Mouse (Mus musculus) limb, embryonic 12.5 days (tissue): ENCODE data around the gene U2af1l4. TPM values are rescaled to one million over a fixed set of nuclear protein-coding genes. Genes with fewer than 3 reads are reported as not detected.

Source experiments
- ATAC-seq: fragments of 200-750 bp; cut with Nextera tagmentation; 2 replicates; pipeline ENCODE4 v1.8.0; 2017; ENCODE audit warnings: low read depth, moderate TSS enrichment; ENCODE audit not compliant: insufficient number of reproducible peaks, insufficient read depth, low FRiP score, low TSS enrichment
- H3K27ac ChIP-seq: fragments of 300-500 bp; sonication (generic); 2 replicates; pipeline ENCODE4 v1.5.1; 2016; ENCODE audit warnings: mild to moderate bottlenecking, moderate library complexity
- H3K27me3 ChIP-seq: fragments of 300-500 bp; sonication (generic); 2 replicates; pipeline ENCODE4 v1.6.1; 2016; ENCODE audit warnings: mild to moderate bottlenecking, moderate library complexity
- H3K36me3 ChIP-seq: fragments of 300-500 bp; sonication (generic); 2 replicates; pipeline ENCODE4 v1.6.1; 2016; ENCODE audit warnings: mild to moderate bottlenecking, moderate library complexity
- H3K4me1 ChIP-seq: fragments of 300-500 bp; sonication (generic); replicated peaks from 2 replicates; pipeline ENCODE4 v1.6.1; 2016
- H3K4me2 ChIP-seq: fragments of 300-500 bp; sonication (generic); 2 replicates; pipeline ENCODE4 v1.6.1; 2016; ENCODE audit warnings: mild to moderate bottlenecking, moderate library complexity
- H3K4me3 ChIP-seq: fragments of 300-500 bp; sonication (generic); replicated peaks from 2 replicates; pipeline ENCODE4 v1.5.1; 2016; ENCODE audit warnings: mild to moderate bottlenecking
- H3K9ac ChIP-seq: fragments of 300-500 bp; sonication (generic); replicated peaks from 2 replicates; pipeline ENCODE4 v1.6.1; 2016; ENCODE audit warnings: mild to moderate bottlenecking, moderate library complexity
- H3K9me3 ChIP-seq: fragments of 300-500 bp; sonication (generic); 2 replicates; pipeline ENCODE4 v1.6.1; 2016; ENCODE audit warnings: mild to moderate bottlenecking, moderate library complexity
- WGBS: fragments of 180-500 bp; shearing (Covaris S2); methylation state at CpG from one replicate; pipeline ENCODE4 v1.1.7; 2016; 5-methylcytosine and 5-hydroxymethylcytosine counted together
- polyA plus RNA-seq: library from polyadenylated mRNA; unstranded; fragments of >200 nt; fragmentation: Nextera tagmentation; extraction: Ambion mirVana; gene quantifications from 2 replicates; pipeline ENCODE4 v1.2.1, GENCODE M21; 2016

U2af1l4 gene
- 87.8 and 89.9 TPM in 2 replicates for polyA plus RNA-seq

DNA sequence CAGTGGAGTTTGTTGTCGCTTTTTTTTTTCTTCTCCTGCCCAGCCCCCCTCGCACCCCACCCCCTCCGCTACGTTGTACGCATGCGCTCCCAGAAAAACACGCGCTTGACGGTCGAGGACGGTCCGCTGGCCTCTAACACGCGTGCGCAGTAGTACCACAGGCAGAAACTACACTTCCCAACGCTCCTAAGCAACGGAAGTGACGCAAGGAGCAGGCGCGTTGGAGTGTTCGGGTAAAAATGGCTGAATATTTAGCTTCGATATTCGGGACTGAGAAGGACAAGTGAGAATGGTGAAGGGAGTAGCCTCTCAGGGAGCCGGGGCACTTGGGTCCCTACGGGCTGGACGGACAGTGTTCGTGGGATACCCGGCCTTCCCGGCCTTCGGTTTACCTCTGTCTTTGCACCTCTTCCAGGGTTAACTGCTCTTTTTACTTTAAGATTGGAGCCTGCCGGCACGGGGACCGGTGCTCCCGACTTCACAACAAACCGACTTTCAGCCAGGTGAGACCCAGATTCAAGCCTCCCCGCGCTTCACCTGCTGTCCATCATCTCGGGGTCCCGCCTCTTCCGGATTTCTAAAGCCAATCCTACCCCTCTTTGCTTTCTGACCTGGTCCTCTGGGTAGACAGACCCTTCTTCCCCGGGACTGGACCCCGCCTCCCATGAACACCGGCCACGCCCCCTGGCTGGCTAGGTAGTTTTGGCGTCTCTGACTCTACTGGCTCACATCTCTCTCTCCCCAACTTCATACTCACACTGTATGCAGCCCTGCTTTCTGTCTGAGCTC, at the start of gene U2af1l4, which contains the start of the genes Gm49396 and Psenen:
U2af1l4 (plus strand) TSS at position 185 of the 789 bp plus-strand sequence.
Gm49396 (plus strand) TSS at position 228 of the 789 bp plus-strand sequence.
Psenen (minus strand) TSS at position 511 of the 789 bp plus-strand sequence.
- Histone ChIP-seq H3K4me1 (peaks cover 22% of the 10 kb centered on the region), H3K4me3 (peak within 1 kb of the TSS; percentile 75), H3K27ac (peak within 1 kb of the TSS; percentile 96), H3K36me3 (peaks cover 32% of the 10 kb centered on the region), H3K4me2 (peak within 1 kb of the TSS; percentile 71), H3K9ac (peak within 1 kb of the TSS; percentile 77), H3K9me3 (no peaks in the 10 kb centered on the region), H3K27me3 (no peaks in the 10 kb centered on the region)
- under 1% methylated on average over 45 of the region's 45 CpGs for WGBS
- peak; percentile 80 for ATAC-seq

DNA sequence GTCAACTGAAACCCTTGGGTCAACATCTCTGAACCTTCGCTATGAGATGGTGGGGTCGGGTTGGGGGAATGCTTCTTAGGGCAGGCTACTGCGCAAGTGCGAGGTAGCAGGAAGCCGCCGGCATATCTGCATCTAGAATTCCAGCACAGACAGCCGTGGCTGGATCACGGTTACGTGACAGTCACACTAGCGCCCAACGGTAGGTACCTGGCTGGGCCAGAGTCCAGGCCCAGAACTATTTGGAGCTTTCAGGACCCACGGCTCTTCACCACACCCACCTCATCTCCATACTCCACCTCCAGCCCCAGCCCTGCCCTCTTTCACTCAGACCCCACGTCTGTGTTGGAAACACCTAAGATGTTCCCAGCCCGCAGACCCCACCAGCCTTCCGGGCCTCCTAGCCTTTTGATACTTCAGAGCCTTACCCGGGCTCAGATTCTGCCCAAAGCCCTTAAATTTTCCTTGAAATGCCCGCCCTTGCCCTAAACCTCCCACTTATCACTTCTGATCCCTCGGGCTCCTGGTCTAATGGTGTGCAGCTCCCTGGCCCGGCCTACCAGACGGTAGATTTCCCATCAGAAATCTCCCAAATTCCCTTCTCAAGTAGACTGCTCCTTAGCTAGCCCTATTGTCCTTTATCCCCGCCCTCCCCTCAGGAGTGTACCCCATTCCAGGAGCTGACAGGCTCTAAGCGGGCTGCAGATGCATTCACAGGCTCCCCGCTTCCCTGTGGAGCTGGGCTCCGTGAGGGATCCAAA, 47.9 kb upstream of the U2af1l4 start:
- WGBS = 54% methylated on average over 24 of the region's 24 CpGs
- no peaks in the 10 kb centered on the region for H3K27me3 ChIP-seq
- no peak overlapping the region for H3K9ac ChIP-seq
- H3K4me1 ChIP-seq = no peaks in the 10 kb centered on the region
- no peak for ATAC-seq
- no peak overlapping the region for H3K4me2 ChIP-seq
- no peak overlapping the region for H3K4me3 ChIP-seq
- no peaks in the 10 kb centered on the region for H3K36me3 ChIP-seq
- H3K27ac ChIP-seq = no peak overlapping the region
- no peaks in the 10 kb centered on the region for H3K9me3 ChIP-seq

DNA sequence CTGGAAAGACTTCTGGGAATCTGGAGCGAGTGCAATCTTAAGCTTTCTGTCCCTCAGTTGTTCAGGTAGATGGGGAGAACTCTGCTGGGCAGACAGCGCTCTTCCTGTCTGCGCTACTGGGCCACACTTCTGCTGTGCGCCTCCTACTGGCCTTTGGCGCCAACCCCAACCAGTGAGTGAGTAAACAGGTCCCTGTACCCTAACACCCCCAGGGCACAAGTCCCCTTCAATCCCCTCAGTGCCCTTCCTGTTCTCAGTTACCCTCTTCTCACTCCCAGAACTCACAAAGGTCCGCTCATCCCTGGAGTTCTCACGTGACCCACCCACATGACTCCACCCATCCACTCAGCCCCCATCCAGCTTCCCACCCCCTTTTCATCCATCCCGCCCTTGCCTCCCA, 44.8 kb upstream of the U2af1l4 start:
- ATAC-seq = no peak
- Histone ChIP-seq H3K4me2 (no peak overlapping the region), H3K27me3 (no peaks in the 10 kb centered on the region), H3K9me3 (no peaks in the 10 kb centered on the region), H3K9ac (no peak overlapping the region), H3K4me3 (no peak overlapping the region), H3K4me1 (no peaks in the 10 kb centered on the region), H3K36me3 (peaks cover 9% of the 10 kb centered on the region), H3K27ac (no peak overlapping the region)
- 40% methylated on average over 8 of the region's 8 CpGs for WGBS

DNA sequence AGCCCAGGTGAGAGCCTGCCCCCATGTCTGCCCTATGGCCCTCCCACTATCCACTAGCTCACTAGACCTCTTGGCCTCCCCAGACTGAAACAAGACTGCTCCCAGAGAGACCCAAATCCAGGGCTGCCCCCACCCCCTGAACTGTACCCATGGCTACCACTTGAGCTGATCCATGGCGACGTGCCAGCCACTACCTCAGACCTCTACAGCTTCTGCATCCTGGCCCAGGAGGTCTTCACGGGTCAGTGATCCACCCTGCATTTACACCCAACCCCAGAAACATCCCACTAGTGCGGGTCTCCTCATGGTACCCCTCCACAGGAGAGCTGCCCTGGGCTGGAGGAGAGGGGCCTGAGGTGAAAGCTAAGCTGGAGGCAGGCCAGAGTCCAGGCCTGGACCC, 42.7 kb upstream of the U2af1l4 start:
- Histone ChIP-seq H3K4me2 (no peak overlapping the region), H3K9me3 (no peaks in the 10 kb centered on the region), H3K27me3 (no peaks in the 10 kb centered on the region), H3K9ac (no peak overlapping the region), H3K4me3 (no peak overlapping the region), H3K36me3 (peaks cover 29% of the 10 kb centered on the region), H3K4me1 (no peaks in the 10 kb centered on the region), H3K27ac (no peak overlapping the region)
- 0 out of 2 replicates have a peak, but pooled peaks have one; percentile 32 for ATAC-seq
- WGBS = 89% methylated on average over 4 of the region's 4 CpGs

DNA sequence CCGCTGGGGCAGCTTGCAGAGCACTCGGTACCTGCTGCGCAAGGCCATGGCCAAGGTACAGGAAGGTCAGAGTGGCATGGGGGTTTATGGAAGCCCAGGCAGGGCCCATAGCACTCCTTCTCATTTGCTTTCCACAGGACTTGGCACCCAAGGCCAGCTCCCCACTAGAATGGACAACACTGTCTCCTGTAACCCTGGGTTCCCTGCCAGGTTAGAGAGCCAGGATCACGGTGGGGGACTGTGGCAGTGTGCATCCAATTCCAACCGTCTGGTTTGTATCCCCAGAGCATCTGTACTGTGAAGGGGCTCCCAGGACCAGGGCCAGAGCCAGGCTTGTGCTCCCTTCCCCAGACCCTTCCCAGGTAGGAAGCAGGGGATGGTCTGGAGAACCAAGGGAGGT, 42.2 kb upstream of the U2af1l4 start:
- 79% methylated on average over 5 of the region's 5 CpGs for WGBS
- H3K4me1 ChIP-seq = 0 out of 2 replicates have a peak, but pooled peaks cover 2% of the 10 kb centered on the region

DNA sequence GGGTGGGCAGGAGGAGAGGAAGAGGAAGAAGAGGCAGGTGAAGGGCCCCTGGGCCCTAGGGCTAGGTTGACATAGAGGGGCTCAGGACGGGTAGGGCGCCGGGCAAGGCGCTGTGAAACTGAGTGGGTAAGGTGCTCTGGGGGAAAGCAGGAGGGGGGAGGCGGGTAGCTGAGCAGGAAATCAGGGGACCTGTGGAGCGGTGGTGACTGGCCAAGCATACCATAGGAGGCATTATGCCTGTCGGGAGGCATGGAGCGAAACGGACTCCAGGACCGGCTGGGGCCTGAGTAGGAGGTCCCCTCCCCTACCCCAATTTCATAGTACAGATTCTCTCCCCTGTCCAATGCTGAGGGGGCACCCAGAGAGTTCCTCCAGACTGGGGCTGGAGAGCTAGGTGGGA, 40.2 kb upstream of the U2af1l4 start:
- WGBS = 78% methylated on average over 9 of the region's 10 CpGs
- peaks cover 14% of the 10 kb centered on the region for H3K4me1 ChIP-seq
- no peak overlapping the region for H3K4me2 ChIP-seq
- no peak overlapping the region for H3K9ac ChIP-seq
- H3K27me3 ChIP-seq = no peaks in the 10 kb centered on the region
- H3K4me3 ChIP-seq = no peak overlapping the region
- no peak for ATAC-seq
- H3K36me3 ChIP-seq = peaks cover 54% of the 10 kb centered on the region
- H3K9me3 ChIP-seq = no peaks in the 10 kb centered on the region
- H3K27ac ChIP-seq = no peak overlapping the region

More for the DNA sequence above, 42.2 kb upstream of the U2af1l4 start:
- ATAC-seq = no peak
- no peaks in the 10 kb centered on the region for H3K27me3 ChIP-seq
- H3K36me3 ChIP-seq = peaks cover 34% of the 10 kb centered on the region
- H3K9ac ChIP-seq = no peak overlapping the region
- no peaks in the 10 kb centered on the region for H3K9me3 ChIP-seq
- H3K4me3 ChIP-seq = no peak overlapping the region
- H3K27ac ChIP-seq = no peak overlapping the region
- no peak overlapping the region for H3K4me2 ChIP-seq

DNA sequence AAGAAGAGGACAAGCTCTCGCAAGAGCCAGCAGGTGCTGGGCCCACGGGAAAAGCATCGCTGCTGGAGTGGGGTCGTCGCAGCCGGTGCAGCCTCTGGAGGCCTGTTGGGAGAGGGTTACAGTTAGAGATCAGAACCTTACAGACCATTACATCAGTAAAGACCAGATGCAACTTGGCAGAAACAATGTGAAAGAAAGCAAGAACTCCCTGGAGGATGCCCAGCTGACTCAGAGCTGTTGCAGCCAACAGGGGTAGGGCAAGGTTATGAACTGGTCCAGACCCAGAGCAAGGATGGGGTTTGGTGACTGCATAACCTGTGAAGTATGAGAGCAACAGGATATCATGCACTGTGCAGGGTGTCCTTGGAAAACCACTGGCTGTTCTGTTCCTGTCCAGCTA, 38.6 kb upstream of the U2af1l4 start:
- Histone ChIP-seq H3K36me3 (peaks cover 70% of the 10 kb centered on the region), H3K4me2 (no peak overlapping the region), H3K27me3 (no peaks in the 10 kb centered on the region), H3K4me1 (peaks cover 14% of the 10 kb centered on the region), H3K27ac (no peak overlapping the region), H3K9me3 (no peaks in the 10 kb centered on the region), H3K9ac (no peak overlapping the region), H3K4me3 (no peak overlapping the region)
- WGBS = 80% methylated on average over 6 of the region's 6 CpGs
- ATAC-seq = no peak

DNA sequence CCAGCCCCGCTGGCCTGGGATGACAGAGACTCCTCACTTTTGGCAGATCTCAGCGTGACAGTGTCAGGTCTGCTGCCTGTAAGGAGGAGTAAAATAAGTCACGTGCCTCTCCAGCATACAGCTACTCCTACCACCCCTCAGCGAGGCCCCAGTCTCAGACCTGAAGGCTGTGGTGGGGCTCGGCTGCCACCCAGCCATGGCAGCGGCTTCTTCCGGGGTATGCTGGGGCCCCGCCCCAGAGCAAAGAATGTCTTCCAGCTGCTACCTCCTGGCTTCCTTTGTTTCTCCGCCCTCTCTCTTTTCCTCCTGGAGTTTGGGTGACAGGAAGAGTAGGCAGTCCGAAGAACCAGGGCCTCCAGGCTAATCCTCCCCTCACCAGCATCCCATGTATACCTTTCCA, 37.1 kb upstream of the U2af1l4 start:
- WGBS = 24% methylated on average over 10 of the region's 10 CpGs
- H3K4me2 ChIP-seq = peak overlapping the region; percentile 32
- H3K27me3 ChIP-seq = no peaks in the 10 kb centered on the region
- no peak for ATAC-seq
- H3K4me1 ChIP-seq = peaks cover 14% of the 10 kb centered on the region
- 0 out of 2 replicates have a peak overlapping the region, but pooled peaks have one; percentile 13 for H3K4me3 ChIP-seq
- peaks cover 85% of the 10 kb centered on the region for H3K36me3 ChIP-seq
- H3K27ac ChIP-seq = peak overlapping the region; percentile 12; the same call in 1 of the 2 replicates
- 0 out of 2 replicates have a peak overlapping the region, but pooled peaks have one; percentile 48 for H3K9ac ChIP-seq
- H3K9me3 ChIP-seq = no peaks in the 10 kb centered on the region

DNA sequence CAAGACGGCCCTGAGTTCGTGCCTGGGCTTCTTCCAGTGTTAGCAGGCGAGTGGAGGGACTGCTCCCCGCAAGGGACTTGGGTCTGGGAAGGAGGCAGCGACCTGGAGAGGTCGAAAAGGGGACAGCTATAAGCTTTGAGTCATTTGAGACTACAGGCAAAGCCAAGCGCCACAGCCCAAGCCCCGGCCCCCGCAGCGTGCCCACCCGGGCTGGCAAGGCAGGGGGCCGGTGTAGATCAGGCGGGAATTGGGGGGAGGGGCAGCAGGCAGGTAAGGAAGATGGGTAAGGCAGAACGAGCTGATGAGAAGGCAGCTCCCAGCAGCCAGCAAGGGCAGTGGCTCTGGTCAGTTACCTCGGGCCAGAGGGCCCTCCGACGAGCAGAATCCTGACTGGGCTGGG, 36.7 kb upstream of the U2af1l4 start:
- 0 out of 2 replicates have a peak overlapping the region, but pooled peaks have one; percentile 13 for H3K4me3 ChIP-seq
- ATAC-seq = no peak
- no peaks in the 10 kb centered on the region for H3K9me3 ChIP-seq
- WGBS = 21% methylated on average over 17 of the region's 17 CpGs
- peaks cover 89% of the 10 kb centered on the region for H3K36me3 ChIP-seq
- H3K27me3 ChIP-seq = no peaks in the 10 kb centered on the region
- no peak overlapping the region for H3K27ac ChIP-seq
- H3K9ac ChIP-seq = peak overlapping the region; percentile 48
- H3K4me1 ChIP-seq = peaks cover 14% of the 10 kb centered on the region
- H3K4me2 ChIP-seq = peak overlapping the region; percentile 32

DNA sequence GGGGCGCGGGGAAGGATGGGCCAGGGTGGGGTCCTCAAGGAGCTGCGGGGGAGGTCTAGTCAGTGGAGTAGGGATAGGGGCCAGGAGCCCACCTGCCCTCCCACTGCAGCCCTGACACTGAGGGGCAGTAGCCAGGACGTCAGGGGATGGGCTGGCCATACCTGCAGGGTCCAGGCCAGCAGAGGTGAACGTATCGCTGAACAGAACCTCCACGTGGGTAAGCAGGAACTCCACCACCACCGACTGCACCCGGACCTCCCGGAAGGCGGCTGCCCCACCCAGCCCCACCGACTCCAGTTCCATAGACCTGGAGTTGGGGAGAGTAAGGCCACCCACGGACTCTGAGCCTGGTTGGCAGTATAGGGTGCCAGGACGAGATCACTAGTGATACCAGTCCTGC, 36.1 kb upstream of the U2af1l4 start:
- peaks cover 14% of the 10 kb centered on the region for H3K4me1 ChIP-seq
- WGBS = 84% methylated on average over 14 of the region's 14 CpGs
- no peak overlapping the region for H3K27ac ChIP-seq
- H3K4me3 ChIP-seq = no peak overlapping the region
- ATAC-seq = no peak
- H3K27me3 ChIP-seq = no peaks in the 10 kb centered on the region
- no peaks in the 10 kb centered on the region for H3K9me3 ChIP-seq
- peaks cover 95% of the 10 kb centered on the region for H3K36me3 ChIP-seq
- peak overlapping the region; percentile 48; the same call in 1 of the 2 replicates for H3K9ac ChIP-seq
- H3K4me2 ChIP-seq = 0 out of 2 replicates have a peak overlapping the region, but pooled peaks have one; percentile 32

DNA sequence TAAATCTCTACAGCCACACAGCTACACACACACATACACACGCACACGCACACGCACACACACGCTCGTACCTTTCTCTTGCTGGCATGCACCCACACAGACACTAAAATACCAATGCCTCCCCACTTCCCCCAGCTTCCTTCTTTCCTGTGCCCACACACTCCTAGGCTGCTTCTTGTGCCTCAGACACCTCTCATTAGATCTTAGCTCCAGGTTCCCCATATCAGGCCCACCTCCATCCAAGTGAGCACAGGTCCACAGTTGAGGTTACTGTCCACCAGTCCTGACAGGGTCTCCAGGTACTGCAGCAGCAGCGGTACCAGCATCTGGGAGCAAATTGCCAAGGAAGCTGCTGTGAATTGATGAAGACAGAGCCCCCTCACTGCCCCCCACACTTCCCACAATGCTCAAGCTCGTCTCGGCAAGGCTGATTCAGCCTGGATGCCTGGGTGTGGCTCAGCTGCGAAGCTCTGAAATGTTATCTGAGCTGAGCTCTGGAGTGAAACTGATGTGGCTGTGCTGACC, 31.7 kb upstream of the U2af1l4 start:
- H3K9ac ChIP-seq = no peak overlapping the region
- no peak for ATAC-seq

More for the DNA sequence above, 31.7 kb upstream of the U2af1l4 start:
- Histone ChIP-seq H3K27ac (no peak overlapping the region), H3K9me3 (no peaks in the 10 kb centered on the region), H3K4me3 (no peak overlapping the region), H3K4me2 (no peak overlapping the region), H3K27me3 (no peaks in the 10 kb centered on the region), H3K4me1 (peaks cover 22% of the 10 kb centered on the region), H3K36me3 (peaks cover 66% of the 10 kb centered on the region)
- 86% methylated on average over 9 of the region's 9 CpGs for WGBS
